Mouse (Mus musculus) embryo, embryonic 11.5 days (tissue): Measurements from ENCODE around the gene Tmem119.

Source experiments
- DNase-seq: peaks from one replicate; pipeline ENCODE4 v3.0.0-alpha.2; 2012; ENCODE audit warnings: low read depth, low spot score

The Tmem119 gene

GRCm38 (mm10) chr5:113800280-113800679 lies at the start of gene Tmem119:
Gene Tmem119 (minus strand): TSS chr5:113800516.
- peak; percentile 70 for DNase-seq

GRCm38 (mm10) chr5:113847636-113848035 lies 47.3 kb upstream of the Tmem119 start:
- DNase-seq = no peak

DNA sequence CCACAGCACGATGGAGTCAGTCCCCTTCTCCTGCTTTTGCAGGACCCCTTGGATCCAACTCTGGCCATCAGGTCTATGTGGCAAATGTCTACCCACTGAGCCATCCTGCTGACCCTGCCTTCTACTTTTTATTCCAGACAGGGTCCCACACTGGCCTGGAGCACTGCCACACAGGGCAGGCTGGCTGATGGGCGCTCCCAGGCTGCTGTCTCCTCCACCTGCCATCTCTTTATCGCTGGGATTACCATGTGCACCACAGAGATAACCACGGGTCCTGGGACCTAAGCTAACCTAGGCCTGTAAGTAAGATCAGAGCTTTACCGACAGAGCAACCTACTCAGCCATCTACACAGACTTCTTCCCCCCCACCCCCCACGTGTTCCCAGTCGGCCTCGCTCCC lies 46.3 kb upstream of the Tmem119 start:
- DNase-seq = no peak

GRCm38 (mm10) chr5:113845627-113846026 lies 45.3 kb upstream of the Tmem119 start:
- DNase-seq = no peak

DNA sequence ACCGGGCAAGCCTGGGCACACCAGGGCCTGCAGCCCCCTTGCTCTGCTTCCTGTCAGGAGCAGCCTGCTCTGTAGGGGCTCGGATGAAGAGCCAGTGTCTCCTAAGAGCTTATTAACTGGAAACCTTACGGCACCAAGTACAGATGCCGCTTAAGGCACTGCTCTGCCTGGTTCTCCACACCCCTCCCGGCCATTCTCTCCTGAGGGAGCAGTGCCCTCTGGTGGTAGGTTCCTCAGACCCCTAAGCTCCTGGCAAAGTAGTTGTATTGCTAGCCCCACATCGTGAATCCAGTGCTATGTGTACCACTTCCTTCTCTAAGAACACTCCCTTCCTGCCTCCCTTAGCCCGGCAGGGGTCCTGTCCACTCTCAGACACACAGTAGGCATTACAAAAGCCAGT lies 44.4 kb upstream of the Tmem119 start:
- DNase-seq = peak; percentile 26

GRCm38 (mm10) chr5:113844106-113844505 lies 43.8 kb upstream of the Tmem119 start:
- DNase-seq = no peak

GRCm38 (mm10) chr5:113842906-113843305 lies 42.6 kb upstream of the Tmem119 start:
- no peak for DNase-seq

DNA sequence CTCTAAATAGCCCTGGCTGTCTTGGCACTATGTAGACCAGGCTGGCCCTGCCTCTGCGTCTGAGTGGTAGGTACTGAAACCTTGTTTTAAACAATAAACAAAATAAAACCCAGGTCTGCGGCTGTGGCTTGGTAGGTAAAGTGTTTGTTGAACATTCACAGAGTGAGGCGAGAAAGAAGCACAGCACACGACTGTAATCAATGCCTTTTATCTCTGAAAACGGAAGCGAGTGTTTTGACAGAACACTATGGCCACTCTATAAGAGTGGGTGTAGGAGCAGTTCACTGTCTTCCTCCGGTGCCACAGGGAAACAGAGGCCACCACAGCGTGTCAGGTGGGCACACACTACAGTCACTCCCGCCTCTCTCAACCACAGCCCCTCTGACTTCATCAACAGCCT lies 41.9 kb upstream of the Tmem119 start:
- DNase-seq = no peak

GRCm38 (mm10) chr5:113841243-113842225 lies 41.2 kb upstream of the Tmem119 start:
- DNase-seq = no peak

GRCm38 (mm10) chr5:113840443-113840842 lies 40.1 kb upstream of the Tmem119 start:
- DNase-seq = no peak

DNA sequence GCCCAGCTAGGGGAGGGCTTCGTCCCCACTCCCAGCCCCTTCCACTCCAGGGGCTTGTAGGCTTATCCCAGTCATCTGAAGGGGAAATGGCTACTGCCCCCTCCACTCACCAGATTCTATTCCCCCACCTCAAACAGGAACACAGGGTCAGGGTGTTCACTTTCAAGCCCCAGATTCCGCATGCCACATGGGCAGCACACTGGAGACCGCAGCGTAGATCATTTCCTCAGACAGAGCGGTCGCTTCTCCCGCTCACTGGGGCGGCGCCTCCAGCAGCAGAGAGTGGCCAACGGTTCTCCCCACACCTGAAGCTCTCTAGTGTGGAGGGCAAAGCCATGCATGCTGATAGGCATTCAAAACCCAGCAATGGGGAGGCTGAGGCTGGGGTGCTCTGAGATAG lies 36.6 kb upstream of the Tmem119 start:
- no peak for DNase-seq

DNA sequence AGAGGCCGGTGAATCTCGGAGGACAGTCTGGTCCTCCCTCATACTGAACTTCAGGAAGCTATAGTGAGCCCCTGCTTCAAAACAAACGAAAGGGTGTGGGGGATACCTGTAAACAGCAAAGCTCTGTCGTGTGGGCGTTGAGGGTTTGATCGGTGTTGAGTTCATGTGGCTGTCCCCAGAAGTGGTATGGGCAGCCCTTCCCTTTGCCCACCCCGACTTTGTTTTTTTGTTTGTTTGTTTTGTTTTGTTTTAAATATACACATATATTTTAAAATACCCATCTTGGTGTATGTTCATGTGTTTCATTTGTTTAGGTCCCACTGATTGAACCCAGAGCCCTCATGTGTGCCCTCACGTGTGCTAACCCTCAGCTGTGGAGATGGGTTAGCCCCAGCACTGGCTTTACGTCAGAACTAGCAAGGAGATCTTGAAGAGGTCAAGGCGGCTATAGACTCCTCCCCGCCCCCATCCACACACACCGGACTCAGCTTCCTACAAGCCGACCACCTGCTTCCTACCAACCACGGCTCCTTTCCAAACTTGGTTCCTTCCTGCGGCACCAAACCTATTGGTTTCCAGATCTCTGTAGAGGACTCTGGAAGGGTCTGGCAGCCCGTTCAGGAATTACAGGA lies 33.1 kb upstream of the Tmem119 start:
- no peak for DNase-seq

DNA sequence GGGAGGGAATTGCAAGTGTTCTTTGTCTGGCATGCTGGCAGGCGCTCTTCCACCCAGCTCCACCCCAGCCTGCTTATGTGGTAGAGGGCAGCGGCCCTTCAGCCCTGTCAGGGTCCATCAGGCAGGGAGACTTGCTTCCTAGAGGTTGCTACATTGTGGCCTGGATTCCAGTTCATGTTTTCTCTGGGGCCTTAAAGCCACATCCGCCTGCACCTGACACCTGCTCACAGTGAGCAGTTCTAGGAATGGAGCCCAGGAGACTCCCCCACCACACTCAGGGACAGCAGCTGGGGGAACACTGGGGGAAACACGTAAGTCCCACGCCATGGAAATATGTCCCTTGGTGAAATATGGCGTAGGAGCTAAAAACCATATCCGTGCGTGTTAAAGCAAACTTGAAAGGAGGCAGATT lies 32.2 kb upstream of the Tmem119 start, which contains the start of gene Selplg:
Gene Selplg (minus strand): TSS at position 155 of the 412 bp plus-strand sequence.
- DNase-seq = no peak

DNA sequence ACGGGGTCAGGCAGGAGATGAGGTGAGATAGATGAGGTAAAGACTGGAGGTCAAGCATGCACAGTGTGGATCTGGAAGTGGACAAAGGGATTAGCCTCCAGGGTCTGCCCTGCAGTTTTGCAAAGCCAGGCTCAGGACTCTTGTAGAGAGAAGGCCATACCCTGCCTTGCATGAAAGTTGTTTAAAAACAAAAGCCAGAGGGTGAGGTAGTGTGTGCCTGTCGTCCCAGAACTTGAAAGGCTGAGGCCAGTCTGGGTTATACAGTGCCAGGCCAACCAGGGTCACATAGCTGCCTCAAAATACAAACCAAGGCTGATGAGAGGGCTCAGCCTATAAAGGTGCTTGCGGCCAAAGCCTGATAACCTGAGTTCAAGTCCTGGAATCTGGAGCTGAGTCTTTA lies 31.4 kb upstream of the Tmem119 start:
- no peak for DNase-seq

DNA sequence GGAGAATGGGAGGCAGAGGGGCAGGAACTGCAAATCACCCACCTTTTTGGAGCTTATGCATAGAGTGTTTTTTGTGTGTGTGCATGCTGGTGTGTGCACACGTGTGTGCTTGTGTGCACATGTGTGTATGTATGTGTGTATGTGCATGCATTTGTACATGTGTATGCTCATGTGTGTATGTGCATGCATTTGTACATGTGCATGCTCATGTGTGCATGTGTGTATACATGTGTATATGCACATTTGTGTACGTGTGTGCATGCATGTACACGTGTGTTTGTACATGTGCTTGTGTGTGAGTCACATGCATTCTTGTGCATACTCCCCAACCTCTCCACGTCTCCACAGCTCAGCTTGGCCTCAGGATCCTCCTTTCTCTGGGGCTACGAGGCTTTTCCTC lies 30.5 kb upstream of the Tmem119 start:
- no peak for DNase-seq

DNA sequence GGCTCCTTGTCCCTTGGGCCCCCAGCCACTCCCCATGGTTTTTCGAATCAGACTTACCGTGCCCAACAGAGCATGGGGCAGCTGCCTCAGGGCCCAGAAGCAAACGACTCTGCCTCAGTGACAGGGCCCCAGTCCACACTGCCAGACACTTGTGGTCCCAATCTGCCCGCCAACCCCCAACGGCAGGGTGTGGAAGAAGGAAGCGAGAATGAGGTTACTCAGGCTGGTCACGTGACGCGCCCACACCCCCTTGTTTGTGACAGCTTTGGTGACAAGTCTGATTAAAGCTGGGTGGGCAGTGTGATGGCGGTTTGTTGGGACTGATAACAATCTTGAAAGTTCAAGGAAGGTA lies 30.0 kb upstream of the Tmem119 start:
- no peak for DNase-seq

- DNase-seq = no peak
Measured at GRCm38 (mm10) chr5:113829566-113830291, 29.4 kb upstream of the Tmem119 start.

DNA sequence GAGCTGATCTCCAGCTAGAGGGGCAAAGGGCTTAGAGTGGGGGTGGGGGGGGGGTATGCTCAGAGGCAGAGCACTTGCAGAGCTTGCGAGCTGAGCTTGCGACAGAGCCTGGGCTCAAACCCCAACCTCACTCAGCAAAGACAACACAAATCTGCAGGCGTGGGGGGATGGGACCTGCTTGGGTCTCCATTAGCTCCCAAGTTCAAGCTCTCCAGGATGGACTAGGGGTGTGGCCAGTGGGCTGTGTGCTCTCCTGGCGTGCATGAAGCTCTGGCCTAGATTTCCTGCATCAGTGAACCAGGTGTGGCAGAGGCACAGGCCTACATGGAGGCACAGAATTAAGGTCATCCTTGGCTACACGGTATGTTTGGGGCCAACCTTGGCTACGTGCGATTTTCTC lies 28.2 kb upstream of the Tmem119 start:
- DNase-seq = no peak

DNA sequence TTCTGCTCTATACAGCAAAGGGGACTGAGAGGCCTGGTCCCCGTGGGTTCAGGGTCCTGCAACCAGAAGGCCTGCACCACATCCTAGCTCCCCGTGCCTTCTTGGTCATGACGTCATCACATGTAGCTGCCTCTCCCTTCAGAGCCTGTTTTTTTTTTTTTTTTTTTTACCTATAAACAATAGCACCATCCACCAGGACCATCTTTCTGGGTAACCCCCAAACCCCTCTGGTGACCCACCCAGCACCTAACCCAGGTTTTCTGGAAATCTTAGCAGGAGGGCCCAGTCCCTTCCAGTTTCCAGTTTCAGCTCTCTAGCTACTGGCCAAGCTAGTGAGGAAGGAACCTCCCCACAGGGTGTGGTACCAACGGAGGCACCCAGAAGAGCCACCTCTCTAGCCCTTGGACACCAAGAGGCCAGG lies 27.7 kb upstream of the Tmem119 start:
- DNase-seq = no peak

DNA sequence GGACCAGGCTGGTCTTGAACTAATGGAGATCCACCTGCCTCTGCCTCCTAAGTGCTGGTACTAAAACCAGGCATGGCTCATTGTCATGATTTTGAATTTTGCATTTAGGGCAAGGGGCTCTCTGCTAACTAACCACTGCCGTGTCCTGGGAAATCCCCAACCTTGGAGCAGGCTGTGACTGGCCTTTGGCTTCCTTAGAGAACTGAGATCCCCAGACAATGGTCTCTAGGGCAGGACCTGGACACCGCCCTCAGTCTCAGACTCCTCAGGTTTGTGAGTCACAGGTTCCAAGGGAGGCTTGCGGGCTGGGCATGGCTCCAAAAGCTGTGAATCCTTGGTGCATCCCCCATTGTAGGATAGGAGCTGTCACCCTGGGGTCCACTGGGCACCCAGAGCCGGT lies 26.3 kb upstream of the Tmem119 start:
- DNase-seq = no peak

DNA sequence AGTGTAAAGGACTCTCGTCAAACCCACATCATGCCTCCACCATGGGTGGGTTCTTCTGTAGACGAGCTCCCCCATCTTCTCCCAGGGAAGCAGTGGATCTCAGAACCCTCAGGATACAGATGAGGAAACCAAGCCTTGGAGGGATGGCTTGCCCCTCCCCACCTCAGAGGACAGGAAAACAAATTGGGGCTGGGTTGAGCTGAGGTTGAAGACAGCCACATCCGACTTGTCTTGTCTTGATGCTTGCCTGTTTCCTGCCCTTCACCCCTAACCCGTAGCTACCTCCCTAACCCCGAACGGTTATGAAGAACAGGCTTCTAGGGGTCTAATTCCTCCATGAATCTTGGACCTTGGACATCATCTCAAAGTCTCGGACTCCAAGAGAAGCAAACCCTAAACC lies 25.2 kb upstream of the Tmem119 start:
- no peak for DNase-seq

- no peak for DNase-seq
Measured at GRCm38 (mm10) chr5:113824228-113824627, 23.9 kb upstream of the Tmem119 start.
